Mouse (Mus musculus) forebrain, embryonic 13.5 days (tissue): ENCODE measurements around the gene Rbfox2. TPM values are rescaled to one million over a fixed set of nuclear protein-coding genes. Genes with fewer than 3 reads are reported as not detected.

Experiments used
- ATAC-seq: fragments of 200-750 bp; cut with Nextera tagmentation; 2 replicates; pipeline ENCODE4 v1.8.0; 2017
- H3K27ac ChIP-seq: fragments of 300-500 bp; sonication (generic); 2 replicates; pipeline ENCODE4 v1.5.1; 2015; ENCODE audit warnings: inconsistent platforms, mild to moderate bottlenecking, moderate library complexity
- H3K27me3 ChIP-seq: fragments of 300-500 bp; sonication (generic); 2 replicates; pipeline ENCODE4 v1.6.1; 2015; ENCODE audit warnings: mild to moderate bottlenecking, inconsistent platforms
- H3K36me3 ChIP-seq: fragments of 300-500 bp; sonication (generic); 2 replicates; pipeline ENCODE4 v1.6.1; 2015; ENCODE audit warnings: mild to moderate bottlenecking, inconsistent platforms; ENCODE audit not compliant: poor library complexity, severe bottlenecking
- H3K4me1 ChIP-seq: fragments of 300-500 bp; sonication (generic); 2 replicates; pipeline ENCODE4 v1.6.1; 2015; ENCODE audit warnings: inconsistent platforms
- H3K4me2 ChIP-seq: fragments of 300-500 bp; sonication (generic); 2 replicates; pipeline ENCODE4 v1.6.1; 2015; ENCODE audit warnings: inconsistent platforms, mild to moderate bottlenecking, moderate library complexity
- H3K4me3 ChIP-seq: fragments of 300-500 bp; sonication (generic); 2 replicates; pipeline ENCODE4 v1.5.1; 2015; ENCODE audit warnings: mild to moderate bottlenecking, inconsistent platforms
- H3K9ac ChIP-seq: fragments of 300-500 bp; sonication (generic); 2 replicates; pipeline ENCODE4 v1.6.1; 2015; ENCODE audit warnings: mild to moderate bottlenecking, inconsistent platforms
- H3K9me3 ChIP-seq: fragments of 300-500 bp; sonication (generic); replicated peaks from 2 replicates; pipeline ENCODE4 v1.6.1; 2016; ENCODE audit warnings: inconsistent platforms
- WGBS: fragments of 180-500 bp; shearing (Covaris S2); methylation state at CpG from one replicate; pipeline ENCODE4 v1.1.7; 2015; 5-methylcytosine and 5-hydroxymethylcytosine counted together
- polyA plus RNA-seq: library from polyadenylated mRNA; unstranded; fragments of >200 nt; fragmentation: Nextera tagmentation; extraction: Ambion mirVana; gene quantifications from 2 replicates; pipeline ENCODE4 v1.2.1, GENCODE M21; 2015

The Rbfox2 gene
- polyA plus RNA-seq, 1 experiment from 2014 or later = 116 TPM

DNA sequence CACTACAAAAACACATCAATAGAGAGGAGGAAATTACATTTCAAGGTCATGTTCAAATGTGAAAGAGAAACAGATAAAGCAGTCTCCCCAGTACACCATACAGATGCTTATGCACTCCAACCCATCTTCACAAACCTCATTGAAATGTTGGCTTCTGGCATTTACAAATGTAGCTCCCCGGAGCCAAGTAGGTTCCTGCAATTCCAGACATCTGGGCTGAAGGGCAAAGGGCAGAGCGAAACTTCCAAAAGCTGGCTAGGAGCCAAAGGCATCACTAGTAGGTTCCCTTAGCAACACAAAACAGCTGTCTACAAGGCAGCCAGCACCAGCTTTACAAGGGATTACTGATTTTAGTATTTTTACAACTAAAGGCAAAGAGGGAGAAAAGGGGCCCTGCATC, 104.6 kb downstream of the Rbfox2 start:
- no peak overlapping the region for H3K4me3 ChIP-seq
- no peak for ATAC-seq
- no peaks in the 10 kb centered on the region for H3K36me3 ChIP-seq
- no peak overlapping the region for H3K4me2 ChIP-seq
- peaks cover 23% of the 10 kb centered on the region for H3K4me1 ChIP-seq
- H3K9ac ChIP-seq = no peak overlapping the region
- no peaks in the 10 kb centered on the region for H3K27me3 ChIP-seq
- 46% methylated on average over 2 of the region's 2 CpGs for whole genome bisulfite sequencing
- no peak overlapping the region for H3K27ac ChIP-seq
- H3K9me3 ChIP-seq = no peaks in the 10 kb centered on the region

- peaks cover 12% of the 10 kb centered on the region; the same call in 1 of the 2 replicates for H3K4me1 ChIP-seq
- no peak overlapping the region for H3K9ac ChIP-seq
- H3K4me2 ChIP-seq = no peak overlapping the region
- H3K36me3 ChIP-seq = no peaks in the 10 kb centered on the region
- WGBS = 79% methylated on average over 5 of the region's 5 CpGs
- H3K4me3 ChIP-seq = no peak overlapping the region
- no peaks in the 10 kb centered on the region for H3K27me3 ChIP-seq
- no peak overlapping the region for H3K27ac ChIP-seq
- ATAC-seq = no peak
- H3K9me3 ChIP-seq = no peaks in the 10 kb centered on the region
Measured at GRCm38 (mm10) chr15:77196827-77197226, 110.0 kb downstream of the Rbfox2 start.

DNA sequence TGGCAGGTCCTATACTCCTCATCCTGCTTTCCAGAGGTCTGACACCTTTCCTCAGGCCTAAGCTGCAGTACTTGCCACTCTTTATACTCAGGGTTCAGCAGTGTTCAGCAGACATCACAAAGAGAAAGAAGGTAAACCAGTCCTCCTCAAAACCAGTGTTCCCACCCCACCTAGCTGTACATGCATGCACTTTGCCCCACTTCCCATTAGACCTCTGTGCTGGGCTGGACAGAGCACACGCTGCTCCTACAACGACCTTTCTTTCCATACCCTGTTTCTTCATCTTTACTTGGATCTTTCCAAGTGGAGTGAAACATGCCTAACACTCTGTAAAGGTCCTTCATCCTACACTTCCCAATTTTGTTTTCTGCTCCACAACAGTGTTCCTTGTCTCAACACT, 110.8 kb downstream of the Rbfox2 start:
- 94% methylated on average over 2 of the region's 2 CpGs for WGBS

DNA sequence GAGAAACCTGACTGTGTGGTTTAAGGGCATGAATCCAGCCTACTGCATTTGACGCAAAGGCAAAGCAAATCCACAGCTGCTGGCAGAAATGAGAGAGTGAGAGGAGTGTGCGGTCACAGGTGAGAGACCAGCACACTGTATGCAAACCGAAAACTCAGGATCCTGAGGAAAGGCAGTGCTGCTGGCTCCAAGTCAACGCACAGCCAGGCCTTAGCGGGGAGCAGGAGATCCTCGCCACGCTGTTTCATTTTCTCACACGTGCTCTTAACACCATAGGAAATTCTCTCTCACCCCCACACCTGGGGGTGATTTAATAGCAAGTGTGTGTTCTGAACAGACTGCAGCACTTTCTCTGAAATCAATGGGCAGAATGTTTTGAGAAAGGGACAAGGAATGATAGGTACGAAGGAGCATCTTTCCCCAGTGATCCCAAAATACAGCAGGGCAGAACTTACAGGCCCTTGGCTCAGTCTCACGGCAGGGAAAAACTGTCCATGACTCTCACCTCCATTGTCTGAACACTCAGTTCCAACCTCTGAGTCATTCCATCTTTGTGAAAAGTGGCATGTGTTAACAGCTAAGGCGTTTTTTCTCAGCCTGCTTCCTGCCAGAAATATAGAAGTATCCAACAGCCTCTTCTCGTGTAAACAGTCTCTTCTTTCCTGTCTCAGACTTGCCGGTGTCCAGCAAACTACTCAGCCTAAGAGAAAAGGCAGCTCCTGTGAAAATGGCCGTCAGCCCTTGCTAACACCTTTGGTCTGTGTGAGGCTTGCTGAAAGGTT, 114.5 kb downstream of the Rbfox2 start:
- 72% methylated on average over 14 of the region's 14 CpGs for WGBS
- H3K9me3 ChIP-seq = no peaks in the 10 kb centered on the region
- H3K4me1 ChIP-seq = peaks cover 18% of the 10 kb centered on the region
- H3K27me3 ChIP-seq = no peaks in the 10 kb centered on the region
- H3K27ac ChIP-seq = no peak overlapping the region
- no peak for ATAC-seq
- no peak overlapping the region; the same call in 1 of the 2 replicates for H3K9ac ChIP-seq
- H3K4me3 ChIP-seq = no peak overlapping the region
- H3K36me3 ChIP-seq = no peaks in the 10 kb centered on the region
- no peak overlapping the region for H3K4me2 ChIP-seq

More for the DNA sequence above, 110.8 kb downstream of the Rbfox2 start:
- Histone ChIP-seq H3K36me3 (no peaks in the 10 kb centered on the region), H3K9ac (no peak overlapping the region), H3K9me3 (no peaks in the 10 kb centered on the region), H3K27ac (no peak overlapping the region), H3K4me2 (no peak overlapping the region), H3K4me1 (peaks cover 12% of the 10 kb centered on the region; the same call in 1 of the 2 replicates), H3K4me3 (no peak overlapping the region), H3K27me3 (no peaks in the 10 kb centered on the region)
- ATAC-seq = no peak

GRCm38 (mm10) chr15:77186096-77186495, 120.7 kb downstream of the Rbfox2 start:
- H3K9ac ChIP-seq = no peak overlapping the region
- ATAC-seq = no peak
- no peaks in the 10 kb centered on the region for H3K9me3 ChIP-seq
- H3K4me2 ChIP-seq = no peak overlapping the region
- H3K4me3 ChIP-seq = no peak overlapping the region
- peaks cover 24% of the 10 kb centered on the region for H3K4me1 ChIP-seq
- no peaks in the 10 kb centered on the region for H3K36me3 ChIP-seq
- no peak overlapping the region for H3K27ac ChIP-seq
- WGBS = 100% methylated on average over 1 of the region's 1 CpGs
- H3K27me3 ChIP-seq = no peaks in the 10 kb centered on the region

GRCm38 (mm10) chr15:77185614-77186013, 121.2 kb downstream of the Rbfox2 start:
- ATAC-seq = no peak
- H3K4me2 ChIP-seq = no peak overlapping the region
- H3K27me3 ChIP-seq = no peaks in the 10 kb centered on the region
- no peaks in the 10 kb centered on the region for H3K36me3 ChIP-seq
- H3K9ac ChIP-seq = no peak overlapping the region
- 71% methylated on average over 5 of the region's 5 CpGs for WGBS
- no peaks in the 10 kb centered on the region for H3K9me3 ChIP-seq
- H3K27ac ChIP-seq = no peak overlapping the region
- H3K4me1 ChIP-seq = peaks cover 24% of the 10 kb centered on the region
- no peak overlapping the region for H3K4me3 ChIP-seq

DNA sequence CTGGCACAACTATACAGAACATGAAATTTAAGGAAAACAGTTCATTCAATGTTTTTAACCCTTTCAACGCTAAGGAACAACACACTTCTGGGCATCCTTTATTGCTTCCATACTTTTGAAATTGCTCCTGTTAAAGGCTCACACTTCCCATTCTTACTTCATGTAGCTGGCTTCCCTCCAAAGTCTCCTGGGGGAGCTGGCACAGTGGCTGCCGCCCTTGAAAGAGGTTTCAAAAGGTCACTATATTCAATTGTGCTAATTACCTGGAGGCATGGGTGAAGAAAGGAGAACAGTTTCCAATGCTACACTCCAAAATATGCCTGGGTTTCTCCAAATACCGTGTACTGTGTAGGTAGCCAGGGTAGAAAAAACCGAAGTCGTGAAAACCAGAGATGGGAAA, 124.0 kb downstream of the Rbfox2 start:
- Histone ChIP-seq H3K4me2 (no peak overlapping the region), H3K9me3 (no peaks in the 10 kb centered on the region), H3K27me3 (no peaks in the 10 kb centered on the region), H3K36me3 (no peaks in the 10 kb centered on the region), H3K9ac (no peak overlapping the region), H3K27ac (no peak overlapping the region), H3K4me3 (no peak overlapping the region), H3K4me1 (peaks cover 18% of the 10 kb centered on the region)
- ATAC-seq = no peak
- WGBS = 54% methylated on average over 5 of the region's 5 CpGs

DNA sequence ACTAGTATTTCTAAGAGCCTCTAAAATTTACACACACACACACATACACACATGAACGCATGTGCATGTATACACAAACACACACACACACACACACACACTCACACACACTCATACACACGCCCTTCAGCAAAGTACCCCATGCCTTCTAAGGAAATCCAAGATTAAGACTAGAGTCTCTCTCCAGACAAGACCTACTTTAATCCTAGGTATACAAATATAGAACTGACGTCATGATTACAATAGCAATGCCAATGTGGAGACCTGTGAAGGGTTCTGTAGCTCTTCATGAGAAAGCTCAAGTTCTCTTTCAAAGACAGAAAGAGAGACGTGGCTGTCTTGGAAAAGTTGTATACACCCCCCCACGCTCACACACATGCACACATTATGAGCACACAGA, 132.8 kb downstream of the Rbfox2 start:
- no peak overlapping the region for H3K4me2 ChIP-seq
- no peak overlapping the region for H3K9ac ChIP-seq
- H3K4me1 ChIP-seq = peaks cover 9% of the 10 kb centered on the region
- no peaks in the 10 kb centered on the region for H3K9me3 ChIP-seq
- H3K27ac ChIP-seq = no peak overlapping the region
- H3K27me3 ChIP-seq = no peaks in the 10 kb centered on the region
- no peaks in the 10 kb centered on the region for H3K36me3 ChIP-seq
- 71% methylated on average over 5 of the region's 5 CpGs for WGBS
- no peak for ATAC-seq
- no peak overlapping the region for H3K4me3 ChIP-seq

DNA sequence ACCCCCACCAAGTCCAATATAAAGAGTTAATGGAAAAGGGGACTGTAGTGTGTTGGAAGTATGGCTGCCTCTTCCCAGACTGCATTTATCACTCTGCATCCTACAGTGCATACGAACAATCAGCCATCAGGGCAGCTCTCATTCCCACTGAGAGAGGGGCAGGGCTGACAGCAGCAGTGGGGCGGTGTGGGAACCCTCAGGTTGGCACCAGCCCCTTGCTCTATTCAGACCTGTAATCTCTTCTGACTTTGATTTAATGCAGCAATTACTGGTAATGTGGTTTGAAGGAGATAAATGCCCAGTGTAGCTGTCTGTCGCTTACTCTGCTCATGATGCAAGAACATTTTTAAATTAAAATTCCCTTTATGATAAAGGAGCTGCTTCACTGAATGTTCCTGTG, 134.4 kb downstream of the Rbfox2 start:
- 0 out of 2 replicates have a peak overlapping the region, but pooled peaks have one; percentile 11 for H3K27ac ChIP-seq
- no peaks in the 10 kb centered on the region for H3K9me3 ChIP-seq
- no peak overlapping the region for H3K4me3 ChIP-seq
- H3K9ac ChIP-seq = no peak overlapping the region
- H3K36me3 ChIP-seq = no peaks in the 10 kb centered on the region
- 0 out of 2 replicates have a peak, but pooled peaks have one; percentile 48 for ATAC-seq
- H3K27me3 ChIP-seq = no peaks in the 10 kb centered on the region
- peaks cover 9% of the 10 kb centered on the region for H3K4me1 ChIP-seq
- no peak overlapping the region for H3K4me2 ChIP-seq
- WGBS = 39% methylated on average over 3 of the region's 3 CpGs

GRCm38 (mm10) chr15:77168781-77169180, 138.0 kb downstream of the Rbfox2 start:
- Histone ChIP-seq H3K9me3 (no peaks in the 10 kb centered on the region), H3K9ac (no peak overlapping the region), H3K36me3 (no peaks in the 10 kb centered on the region), H3K4me3 (no peak overlapping the region), H3K4me2 (no peak overlapping the region), H3K4me1 (peaks cover 10% of the 10 kb centered on the region), H3K27me3 (no peaks in the 10 kb centered on the region), H3K27ac (no peak overlapping the region)
- 87% methylated on average over 2 of the region's 2 CpGs for WGBS
- ATAC-seq = no peak

DNA sequence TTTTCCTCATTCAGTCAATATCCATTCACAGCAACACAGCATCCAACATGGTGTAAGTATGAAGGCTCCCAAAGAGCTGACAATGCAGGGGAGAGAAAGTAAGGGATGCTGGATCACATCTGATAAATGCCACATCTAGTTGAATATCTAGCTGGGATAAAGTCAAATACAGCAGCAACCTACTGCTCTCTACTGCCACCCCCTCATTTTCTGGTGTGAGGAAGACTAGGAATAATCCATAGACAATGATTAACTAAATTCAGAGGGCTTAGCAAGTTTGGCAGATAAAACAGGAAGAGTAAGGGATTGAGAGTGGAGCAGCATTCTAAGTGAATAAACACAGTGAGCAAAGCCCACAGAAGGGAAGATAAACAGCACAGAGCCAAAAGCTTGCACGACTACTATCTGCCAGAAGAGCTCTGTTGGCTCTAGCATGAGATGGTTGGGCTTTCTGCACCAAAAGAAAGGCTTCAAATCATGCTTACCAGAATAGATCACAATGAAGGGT, 140.5 kb downstream of the Rbfox2 start:
- WGBS = 79% methylated on average over 1 of the region's 1 CpGs
- H3K36me3 ChIP-seq = no peaks in the 10 kb centered on the region
- no peaks in the 10 kb centered on the region for H3K27me3 ChIP-seq
- H3K4me3 ChIP-seq = no peak overlapping the region
- H3K4me2 ChIP-seq = no peak overlapping the region
- peaks cover 16% of the 10 kb centered on the region for H3K4me1 ChIP-seq
- no peaks in the 10 kb centered on the region for H3K9me3 ChIP-seq
- no peak overlapping the region for H3K27ac ChIP-seq
- H3K9ac ChIP-seq = no peak overlapping the region
- ATAC-seq = no peak

GRCm38 (mm10) chr15:77163336-77163735, 143.5 kb downstream of the Rbfox2 start:
- WGBS = 23% methylated on average over 6 of the region's 6 CpGs
- Histone ChIP-seq H3K9me3 (no peaks in the 10 kb centered on the region), H3K36me3 (no peaks in the 10 kb centered on the region), H3K9ac (no peak overlapping the region), H3K4me3 (no peak overlapping the region), H3K4me1 (peaks cover 16% of the 10 kb centered on the region), H3K4me2 (no peak overlapping the region), H3K27me3 (no peaks in the 10 kb centered on the region), H3K27ac (no peak overlapping the region)
- no peak for ATAC-seq

DNA sequence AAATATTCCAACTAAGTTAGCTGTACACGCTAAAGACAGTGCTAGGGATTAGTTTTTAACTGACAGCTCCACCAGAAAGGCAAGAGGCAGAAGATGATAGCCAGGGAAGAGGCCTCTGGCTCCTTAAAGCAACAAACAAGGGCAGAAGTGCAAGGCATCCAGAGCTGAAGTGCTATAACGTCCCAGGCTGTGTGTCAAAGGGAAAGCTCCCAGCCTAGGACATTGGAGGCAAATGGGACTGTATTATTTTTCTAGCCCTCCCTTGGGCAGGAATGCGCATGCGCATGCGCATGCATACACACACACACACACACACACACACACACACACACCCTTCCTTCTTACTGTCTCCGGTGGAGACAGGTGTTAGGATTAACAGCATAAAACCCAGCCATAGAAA, 143.9 kb downstream of the Rbfox2 start:
- Histone ChIP-seq H3K27ac (no peak overlapping the region), H3K9me3 (no peaks in the 10 kb centered on the region), H3K4me1 (peaks cover 16% of the 10 kb centered on the region), H3K27me3 (no peaks in the 10 kb centered on the region), H3K4me3 (no peak overlapping the region), H3K36me3 (no peaks in the 10 kb centered on the region), H3K9ac (no peak overlapping the region), H3K4me2 (no peak overlapping the region)
- no peak for ATAC-seq
- WGBS = 70% methylated on average over 6 of the region's 6 CpGs
